Mouse (Mus musculus): ENCODE data around the gene Cstf3. TPM values are rescaled to one million over a fixed set of nuclear protein-coding genes. Genes with fewer than 3 reads are reported as not detected.
A peak's percentile ranks its signal among the peaks of the same experiment; 100 is the strongest.

Gene Cstf3
- polyA plus RNA-seq, 3 experiments from 2014 or later = 64.5 to 85.7 (median 78.2) TPM

GRCm38 (mm10) chr2:104604718-104605117 is 14.4 kb downstream of the Cstf3 start:
- no peak for ATAC-seq

GRCm38 (mm10) chr2:104605560-104605959 is 15.2 kb downstream of the Cstf3 start:
- ATAC-seq = no peak

- ATAC-seq = no peak
These were observed 24.5 kb downstream of the Cstf3 start for GRCm38 (mm10) chr2:104614786-104615185.

DNA sequence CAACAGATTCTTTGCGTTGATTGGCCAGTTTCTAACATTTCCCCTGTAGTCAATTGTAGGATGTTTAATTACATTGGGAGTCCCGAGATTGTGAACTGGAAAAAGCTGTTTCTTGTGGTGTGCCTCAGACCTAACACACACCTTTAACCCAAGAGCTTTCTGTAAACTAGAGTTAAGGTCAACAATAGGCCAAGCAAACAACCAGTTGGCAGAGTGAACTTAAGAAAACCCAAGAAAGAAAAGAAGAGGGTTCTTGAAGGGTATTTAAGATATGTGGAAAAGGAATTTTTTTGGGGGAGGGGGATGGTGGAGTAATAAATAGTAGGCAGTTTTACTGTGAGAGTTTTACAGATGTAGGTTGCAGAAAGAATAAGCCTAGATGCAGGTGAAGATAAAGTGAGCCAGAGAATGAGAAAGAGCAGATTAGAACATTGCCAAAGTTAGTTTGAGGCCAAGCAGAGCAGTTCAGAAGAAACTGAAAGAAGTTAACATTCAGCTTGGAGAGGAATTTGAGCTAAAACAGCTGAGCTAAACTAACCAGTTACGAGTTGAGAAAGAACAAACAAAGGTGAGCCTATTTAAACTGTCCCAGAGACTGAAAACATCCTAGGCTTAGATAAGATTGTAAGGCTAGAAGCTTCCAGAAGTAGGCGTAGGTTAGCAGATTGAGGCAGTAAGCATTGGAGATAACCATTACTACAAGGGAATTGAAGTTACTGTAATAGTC is 25.8 kb downstream of the Cstf3 start:
- no peak for ATAC-seq

- no peak for ATAC-seq
These were observed 68.3 kb downstream of the Cstf3 start for GRCm38 (mm10) chr2:104658659-104659058.

DNA sequence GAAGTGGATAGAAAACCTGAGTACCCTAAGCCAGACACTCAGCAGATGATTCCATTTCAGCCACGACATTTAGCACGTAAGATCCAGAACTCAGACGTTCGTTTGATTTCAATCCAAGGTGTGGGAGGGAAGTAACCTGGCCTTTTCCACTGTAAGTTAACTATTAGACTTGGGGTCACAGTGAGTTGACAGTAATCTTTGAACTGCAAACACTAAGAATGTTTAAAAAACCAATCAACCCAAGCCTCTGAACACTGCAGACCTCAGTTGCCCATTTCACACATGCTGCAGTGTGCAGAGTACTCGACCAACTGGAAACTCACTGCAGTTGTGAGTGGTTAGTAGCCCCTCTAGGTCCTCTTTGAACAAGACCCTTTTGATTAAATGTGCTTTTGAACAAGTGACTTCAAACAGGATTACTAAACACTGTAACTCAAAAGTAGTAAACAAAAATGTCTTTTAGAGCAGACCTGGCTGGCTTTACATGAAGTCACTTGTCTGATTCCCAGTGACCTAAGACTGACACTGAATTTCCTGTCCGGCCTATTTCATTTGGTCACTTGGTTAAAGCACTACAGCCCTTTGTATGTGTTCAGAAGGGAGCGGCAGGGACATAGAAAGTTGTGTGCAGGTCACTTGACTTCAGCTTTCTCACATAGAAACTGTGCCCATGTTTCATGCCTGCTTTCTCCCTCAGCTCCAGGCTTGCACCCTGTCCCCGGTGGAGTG is 73.2 kb downstream of the Cstf3 start:
- ATAC-seq = no peak

DNA sequence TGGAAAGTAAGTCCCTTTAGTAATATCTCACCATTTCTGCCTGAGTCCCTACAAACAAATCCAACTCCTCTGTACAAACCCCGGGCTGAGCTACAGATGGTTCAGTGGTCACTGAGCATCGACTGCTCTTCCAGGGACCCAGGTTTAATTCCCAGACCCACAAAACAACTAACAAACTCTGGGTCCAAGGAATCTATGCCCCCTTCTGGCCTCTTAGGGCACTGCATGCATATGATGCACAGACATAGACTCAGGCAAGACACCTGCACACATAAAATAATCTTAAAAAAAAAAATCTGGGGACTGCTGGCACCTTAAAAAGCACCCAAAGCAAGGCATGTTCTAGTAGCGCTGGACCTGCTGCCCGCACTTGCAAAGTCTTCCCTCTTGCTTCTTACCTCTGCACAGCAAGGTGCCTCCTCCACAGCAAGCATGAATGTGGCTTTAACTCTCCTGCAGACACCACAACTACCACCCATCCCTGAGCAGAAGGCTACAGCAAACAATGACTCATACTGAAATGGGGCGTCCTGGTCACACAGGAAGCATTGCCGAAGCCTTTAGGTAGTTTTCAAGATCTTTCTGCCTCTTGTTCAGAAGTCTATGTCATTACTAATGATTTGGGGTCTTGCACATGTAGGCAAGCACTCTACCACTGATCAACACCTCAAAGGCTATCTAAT is 78.9 kb downstream of the Cstf3 start:
- ATAC-seq = no peak

- ATAC-seq = no peak
These were observed 81.4 kb downstream of the Cstf3 start for GRCm38 (mm10) chr2:104671724-104672123.

- no peak for ATAC-seq
These were observed 87.0 kb downstream of the Cstf3 start for GRCm38 (mm10) chr2:104677326-104677725.

GRCm38 (mm10) chr2:104684771-104685170 is 94.4 kb downstream of the Cstf3 start:
- ATAC-seq = no peak

- ATAC-seq = no peak
These were observed 95.1 kb downstream of the Cstf3 start for GRCm38 (mm10) chr2:104685418-104685817.

DNA sequence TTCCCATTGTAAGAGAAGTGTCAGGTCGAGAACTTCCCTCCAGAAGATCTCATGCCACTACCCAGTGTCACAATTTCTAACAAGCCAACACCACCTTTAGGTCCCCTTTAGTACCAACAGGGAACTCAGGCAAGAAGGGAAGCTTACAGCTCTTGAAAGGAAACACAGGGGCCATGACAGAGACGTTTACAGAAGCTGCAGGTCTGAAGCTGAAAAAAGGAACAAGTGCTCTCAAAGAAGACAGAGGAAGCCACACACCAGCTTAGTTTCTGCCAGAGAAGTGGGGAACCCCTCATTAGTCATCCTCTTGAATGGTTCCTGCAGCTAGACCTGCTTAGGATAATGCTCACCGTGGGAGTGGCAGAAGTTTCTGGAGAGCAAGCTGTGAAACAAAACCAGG is 96.9 kb downstream of the Cstf3 start:
- ATAC-seq = no peak

GRCm38 (mm10) chr2:104688321-104688720 is 98.0 kb downstream of the Cstf3 start:
- ATAC-seq = no peak

- no peak for ATAC-seq
These were observed 98.4 kb downstream of the Cstf3 start for GRCm38 (mm10) chr2:104688724-104689123.

DNA sequence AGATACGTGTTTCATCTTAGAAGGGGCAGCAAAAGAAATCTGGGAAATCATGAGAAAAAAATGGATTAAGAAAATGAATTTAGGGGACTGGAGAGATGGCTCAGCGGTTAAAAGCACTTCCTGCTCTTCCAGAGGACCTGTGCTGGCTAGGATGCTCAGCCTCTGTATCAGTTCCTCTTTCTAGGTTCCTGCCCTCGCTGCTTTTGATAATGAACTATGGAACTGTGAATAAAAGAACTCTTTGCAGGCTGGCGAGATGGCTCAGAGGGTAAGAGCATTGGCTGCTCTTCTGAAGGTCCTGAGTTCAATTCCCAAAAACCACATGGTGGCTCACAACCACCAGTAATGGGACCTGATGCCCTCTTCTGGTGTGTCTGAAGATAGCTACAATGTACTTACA is 100.4 kb downstream of the Cstf3 start:
- ATAC-seq = no peak

DNA sequence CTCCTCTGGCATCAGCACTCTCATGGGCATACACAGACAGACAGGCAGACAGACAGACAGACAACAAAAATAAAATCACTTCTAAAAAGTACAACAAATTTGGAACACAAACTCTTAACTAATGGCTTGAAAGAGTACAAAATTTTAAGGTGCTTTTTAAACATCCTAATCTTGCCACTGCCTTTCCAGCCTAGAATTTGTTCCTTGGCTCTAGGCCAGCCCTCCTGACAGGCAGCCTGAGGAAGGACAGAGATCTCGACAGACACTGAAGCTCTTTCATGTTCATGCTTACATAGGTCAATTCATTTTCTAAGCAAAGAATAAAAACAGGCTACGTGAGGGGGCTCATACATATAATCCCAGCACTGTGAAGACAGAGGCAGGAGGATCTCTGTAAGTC is 102.2 kb downstream of the Cstf3 start:
- ATAC-seq = no peak

DNA sequence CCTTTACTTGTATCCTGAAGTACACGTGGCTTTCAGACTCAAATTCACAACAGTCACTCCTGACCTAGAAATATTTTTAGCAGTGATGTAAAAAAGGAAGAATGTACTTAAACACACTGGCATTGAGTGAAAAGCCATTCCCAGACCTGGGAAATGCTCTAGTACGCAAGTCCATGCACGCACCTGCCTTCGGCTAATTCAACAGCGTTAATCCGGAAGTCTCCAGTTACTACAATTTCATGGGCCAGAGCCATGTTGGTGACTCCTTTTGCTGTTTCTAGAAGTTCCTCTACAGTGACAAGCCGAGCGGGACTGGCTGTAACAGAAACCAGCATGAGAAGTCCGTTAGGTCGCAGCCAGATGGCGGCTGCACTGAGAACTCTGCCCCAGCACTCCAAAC is 109.3 kb downstream of the Cstf3 start:
- ATAC-seq = no peak

- no peak for ATAC-seq
These were observed 112.8 kb downstream of the Cstf3 start for GRCm38 (mm10) chr2:104703158-104703557.

DNA sequence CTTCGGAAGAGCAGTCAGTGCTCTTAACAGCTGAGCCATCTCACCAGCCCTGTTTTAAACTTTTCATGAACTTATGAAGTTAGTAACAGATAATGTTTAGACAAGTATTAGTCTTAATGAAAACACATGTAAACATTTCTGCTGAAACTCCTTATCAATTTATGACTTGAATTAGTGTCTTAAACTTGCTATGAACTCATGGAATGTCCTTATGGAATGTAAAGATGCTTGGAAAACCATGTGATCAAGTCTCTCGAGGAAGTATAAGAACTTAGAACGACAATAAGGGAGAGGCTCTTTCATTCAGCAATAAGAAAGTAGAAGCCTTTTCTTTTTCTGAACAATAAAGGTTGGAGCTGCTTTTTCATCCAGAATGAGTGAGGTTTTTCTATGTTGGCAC is 114.0 kb downstream of the Cstf3 start:
- ATAC-seq = no peak

GRCm38 (mm10) chr2:104709786-104710337 is 119.5 kb downstream of the Cstf3 start:
- ATAC-seq = no peak

DNA sequence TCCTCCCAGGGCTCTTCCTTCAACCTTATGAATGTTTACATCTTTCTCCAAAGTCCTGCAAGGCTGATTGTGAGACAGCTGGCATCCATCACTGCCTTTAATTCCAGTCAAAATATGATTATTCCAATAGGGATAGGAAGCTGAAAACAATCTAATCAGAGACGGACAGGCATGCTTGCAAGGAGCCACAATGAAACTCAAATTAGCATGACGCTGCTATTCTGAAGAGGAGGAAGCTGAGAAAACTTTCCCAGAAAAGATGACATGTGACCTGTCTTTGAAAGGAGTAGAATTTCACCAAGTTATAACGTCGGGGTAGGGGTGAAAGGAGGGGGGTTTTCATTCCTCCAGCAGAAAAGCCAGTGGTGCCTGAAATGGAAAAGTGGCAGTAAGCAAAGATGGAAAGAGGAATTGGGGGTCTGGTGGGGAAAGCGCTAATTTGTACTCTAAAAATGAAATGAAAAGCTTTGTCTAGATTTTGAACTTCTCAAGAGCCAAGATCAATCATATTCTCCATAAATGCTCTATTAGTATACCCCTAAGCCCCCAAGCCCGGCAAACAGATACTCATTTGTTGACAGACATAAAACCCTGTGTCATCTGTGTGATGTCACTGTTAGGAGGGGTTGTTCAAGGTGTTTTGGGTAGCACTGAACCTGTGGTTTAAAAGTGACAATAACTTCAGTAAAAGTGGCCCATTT is 120.5 kb downstream of the Cstf3 start:
- ATAC-seq = no peak

- peak; percentile 32 for ATAC-seq
These were observed 121.5 kb downstream of the Cstf3 start, which contains the start of gene Tcp11l1 for GRCm38 (mm10) chr2:104711585-104712485. Gene Tcp11l1 (minus strand): TSS chr2:104712169.

Data from inflammation-experienced regulatory T-cells, adult 6 months (primary cell).